Mouse (Mus musculus): ENCODE results near the gene Rnps1. TPM values are rescaled to one million over a fixed set of nuclear protein-coding genes. Genes with fewer than 3 reads are reported as not detected.
"Not testable (repeated sequence)": the region's sequence is repeated elsewhere in the genome, so short reads cannot be mapped to it uniquely, and the experiment has no call there.

The Rnps1 gene
- polyA plus RNA-seq, 1 experiment = 73.6 TPM

DNA sequence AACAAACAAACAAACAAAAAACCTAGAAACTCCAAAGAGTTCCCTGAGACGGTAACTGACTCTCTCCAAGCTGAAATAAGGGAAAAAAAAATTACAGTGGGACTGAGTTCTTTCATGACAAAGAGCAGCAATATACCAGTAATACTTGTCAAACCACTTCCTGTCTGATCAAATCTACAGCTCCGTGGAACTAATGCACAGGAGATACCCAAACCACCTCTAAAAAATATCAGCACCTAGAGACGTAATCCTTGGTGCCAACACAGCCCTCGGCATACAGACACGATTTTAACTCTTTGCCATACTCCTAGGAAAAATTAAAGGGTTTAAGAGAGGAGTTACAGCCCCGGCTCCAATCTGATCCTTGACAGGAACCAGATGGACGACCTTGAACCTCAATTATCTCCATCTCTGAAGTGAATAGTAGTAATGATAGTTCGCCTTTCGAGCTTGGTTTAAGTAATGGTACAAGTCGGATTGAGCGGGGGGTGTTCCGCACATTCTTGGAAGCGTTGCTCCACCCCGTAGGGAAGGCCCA lies 39.9 kb downstream of the Rnps1 start:
- Histone ChIP-seq H3K27ac (ENCODE audit: control insufficient read depth, insufficient read depth, low read depth, low read length, poor library complexity) (peak overlapping the region; percentile 96), H3K4me1 (ENCODE audit: control insufficient read depth, insufficient read depth, low read length) (no peaks in the 10 kb centered on the region), H3K4me3 (replicated peaks; ENCODE audit: control insufficient read depth, low read depth, low read length) (peak overlapping the region; percentile 76)
- TF ChIP-seq CTCF (IDR thresholded peaks at IDR 0.05; ENCODE audit: control insufficient read depth, insufficient read depth, low read length) (no peak), POLR2A (IDR thresholded peaks at IDR 0.05; ENCODE audit: borderline replicate concordance, control insufficient read depth, low read depth, low read length) (no peak)
- WGBS = 1% methylated on average over 14 of the region's 14 CpGs

DNA sequence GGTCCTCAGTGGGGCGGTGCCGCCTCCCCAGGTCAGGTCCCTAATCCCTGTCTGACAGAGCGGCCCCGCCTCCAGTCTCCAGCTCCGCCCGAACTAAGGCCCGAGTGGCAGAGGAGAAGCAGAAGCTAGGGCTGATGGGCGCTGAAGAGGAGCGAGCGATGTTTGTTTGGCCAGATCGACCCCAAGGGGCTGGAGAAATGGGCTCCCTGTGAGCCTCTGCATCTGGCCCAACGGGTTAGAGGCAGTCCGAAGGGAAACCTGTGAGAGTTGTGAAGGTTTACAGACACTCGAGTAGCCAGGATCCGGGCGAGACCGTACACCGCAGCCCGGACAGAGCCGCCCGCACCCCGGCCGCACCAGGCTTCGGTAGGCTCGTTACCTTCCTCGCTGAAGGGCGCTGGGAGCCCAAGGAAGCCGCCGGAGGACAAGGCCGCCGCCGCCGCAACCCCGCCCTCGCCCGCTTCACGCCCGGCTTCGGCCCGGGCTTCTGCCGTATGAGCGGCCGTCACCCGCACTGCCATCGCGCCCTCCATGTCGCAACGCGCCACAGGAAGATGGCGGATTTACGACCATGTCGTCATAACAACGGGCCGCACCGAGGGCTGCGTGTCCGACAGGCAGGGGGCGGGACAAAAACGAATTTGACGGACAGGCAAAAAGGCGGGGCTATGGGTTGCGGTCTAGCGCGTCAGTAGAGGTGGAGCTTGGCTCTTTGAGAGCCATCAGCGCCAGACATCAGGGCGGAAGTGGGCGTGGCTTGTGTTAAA lies 40.6 kb downstream of the Rnps1 start:
- H3K4me3 ChIP-seq (replicated peaks; ENCODE audit: control insufficient read depth, low read depth, low read length) = peak overlapping the region; percentile 76
- under 1% methylated on average over 67 of the region's 67 CpGs for WGBS
- peak overlapping the region; percentile 96 for H3K27ac ChIP-seq (ENCODE audit: control insufficient read depth, insufficient read depth, low read depth, low read length, poor library complexity)
- no peaks in the 10 kb centered on the region for H3K4me1 ChIP-seq (ENCODE audit: control insufficient read depth, insufficient read depth, low read length)
- TF ChIP-seq POLR2A (IDR thresholded peaks at IDR 0.05; ENCODE audit: borderline replicate concordance, control insufficient read depth, low read depth, low read length) = peak; percentile 92
- 0 out of 2 replicates have a peak, but pooled peaks have one; percentile 5 for TF ChIP-seq CTCF (IDR thresholded peaks at IDR 0.05; ENCODE audit: control insufficient read depth, insufficient read depth, low read length)

DNA sequence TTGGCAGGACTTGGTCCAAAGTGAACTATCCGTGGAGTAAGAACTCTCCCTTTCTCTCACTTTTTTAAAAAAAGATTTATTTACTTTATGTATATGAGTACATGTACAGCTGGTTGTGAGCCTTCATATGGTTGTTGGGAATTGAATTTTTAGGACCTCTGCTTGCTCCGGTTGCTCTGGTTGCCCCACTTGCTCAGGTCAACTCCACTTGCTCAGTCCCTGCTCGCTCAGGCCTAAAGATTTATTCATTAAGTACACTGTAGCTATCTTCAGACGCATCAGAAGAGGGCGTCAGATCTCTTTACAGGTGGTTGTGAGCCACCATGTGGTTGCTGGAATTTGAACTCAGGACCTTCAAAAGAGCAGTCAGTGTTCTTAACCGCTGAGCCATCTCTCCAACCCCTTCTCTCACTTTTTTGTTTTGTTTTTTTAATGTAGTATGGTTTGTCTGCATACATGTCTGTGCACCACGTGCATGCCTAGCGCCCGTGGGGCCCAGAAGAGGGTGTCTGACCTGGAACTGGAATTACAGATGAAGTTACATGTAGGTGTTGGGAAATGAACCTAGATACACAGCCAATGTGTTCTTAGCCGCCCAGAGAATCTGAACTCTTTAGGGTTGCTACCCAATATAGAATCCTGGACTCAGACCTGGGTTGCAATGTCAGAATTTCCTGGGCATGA lies 41.3 kb downstream of the Rnps1 start:
- H3K27ac ChIP-seq (ENCODE audit: control insufficient read depth, insufficient read depth, low read depth, low read length, poor library complexity) = 0 out of 2 replicates have a peak overlapping the region, but pooled peaks have one; percentile 10

DNA sequence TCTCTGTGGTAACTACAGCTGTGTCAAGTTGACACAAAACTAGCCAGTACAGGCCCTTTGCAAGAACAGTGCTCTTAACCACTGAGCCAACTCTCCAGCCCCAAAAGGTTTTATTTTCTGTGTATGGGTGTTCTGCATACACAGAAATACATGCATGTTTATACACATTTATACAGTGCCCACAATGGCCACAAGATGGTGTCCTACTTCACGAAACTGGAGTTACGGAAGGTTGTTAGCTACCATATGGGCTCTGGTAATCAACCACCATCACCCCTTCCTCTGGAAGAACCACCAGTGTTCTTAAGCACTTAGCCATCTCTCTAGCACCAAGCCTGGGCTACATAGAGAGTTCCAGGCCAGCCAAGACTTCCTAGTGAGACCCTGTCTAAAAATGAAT lies 47.2 kb downstream of the Rnps1 start:
- 55% methylated on average over 2 of the region's 2 CpGs for WGBS
- H3K4me3 ChIP-seq (replicated peaks; ENCODE audit: control insufficient read depth, low read depth, low read length) = no peak overlapping the region
- no peak overlapping the region for H3K27ac ChIP-seq (ENCODE audit: control insufficient read depth, insufficient read depth, low read depth, low read length, poor library complexity)
- no peaks in the 10 kb centered on the region for H3K4me1 ChIP-seq (ENCODE audit: control insufficient read depth, insufficient read depth, low read length)
- TF ChIP-seq POLR2A (IDR thresholded peaks at IDR 0.05; ENCODE audit: borderline replicate concordance, control insufficient read depth, low read depth, low read length) (no peak), CTCF (IDR thresholded peaks at IDR 0.05; ENCODE audit: control insufficient read depth, insufficient read depth, low read length) (0 out of 2 replicates have a peak, but pooled peaks have one; percentile 19)

More for the DNA sequence above, 41.3 kb downstream of the Rnps1 start:
- H3K4me3 ChIP-seq (replicated peaks; ENCODE audit: control insufficient read depth, low read depth, low read length); H3K4me1 ChIP-seq (ENCODE audit: control insufficient read depth, insufficient read depth, low read length): not testable (repeated sequence)
- 44% methylated on average over 10 of the region's 10 CpGs for WGBS

DNA sequence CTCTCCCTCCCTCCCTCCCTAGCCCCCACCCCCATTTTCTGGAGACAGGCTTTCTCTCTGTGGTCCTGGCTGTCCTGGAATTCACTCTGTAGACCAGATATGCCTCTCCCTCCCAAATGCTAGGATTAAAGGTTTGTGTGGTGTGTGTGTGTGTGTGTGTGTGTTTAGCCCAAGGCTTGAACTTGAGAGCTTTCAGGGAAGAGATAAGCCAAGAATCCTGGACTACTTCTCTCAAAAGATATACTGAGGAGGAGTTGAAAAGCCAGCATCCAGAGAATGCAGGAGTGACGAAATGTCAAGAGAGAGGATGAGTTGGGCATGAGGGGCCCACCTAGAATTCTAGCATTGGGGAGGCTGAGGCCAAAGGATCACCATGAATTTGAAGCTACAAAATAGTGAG lies 48.6 kb downstream of the Rnps1 start:
- H3K27ac ChIP-seq (ENCODE audit: control insufficient read depth, insufficient read depth, low read depth, low read length, poor library complexity) = no peak overlapping the region
- H3K4me3 ChIP-seq (replicated peaks; ENCODE audit: control insufficient read depth, low read depth, low read length) = no peak overlapping the region
- H3K4me1 ChIP-seq (ENCODE audit: control insufficient read depth, insufficient read depth, low read length) = no peaks in the 10 kb centered on the region
- TF ChIP-seq CTCF (IDR thresholded peaks at IDR 0.05; ENCODE audit: control insufficient read depth, insufficient read depth, low read length) = no peak
- no peak for TF ChIP-seq POLR2A (IDR thresholded peaks at IDR 0.05; ENCODE audit: borderline replicate concordance, control insufficient read depth, low read depth, low read length)
- WGBS = 84% methylated on average over 1 of the region's 1 CpGs

DNA sequence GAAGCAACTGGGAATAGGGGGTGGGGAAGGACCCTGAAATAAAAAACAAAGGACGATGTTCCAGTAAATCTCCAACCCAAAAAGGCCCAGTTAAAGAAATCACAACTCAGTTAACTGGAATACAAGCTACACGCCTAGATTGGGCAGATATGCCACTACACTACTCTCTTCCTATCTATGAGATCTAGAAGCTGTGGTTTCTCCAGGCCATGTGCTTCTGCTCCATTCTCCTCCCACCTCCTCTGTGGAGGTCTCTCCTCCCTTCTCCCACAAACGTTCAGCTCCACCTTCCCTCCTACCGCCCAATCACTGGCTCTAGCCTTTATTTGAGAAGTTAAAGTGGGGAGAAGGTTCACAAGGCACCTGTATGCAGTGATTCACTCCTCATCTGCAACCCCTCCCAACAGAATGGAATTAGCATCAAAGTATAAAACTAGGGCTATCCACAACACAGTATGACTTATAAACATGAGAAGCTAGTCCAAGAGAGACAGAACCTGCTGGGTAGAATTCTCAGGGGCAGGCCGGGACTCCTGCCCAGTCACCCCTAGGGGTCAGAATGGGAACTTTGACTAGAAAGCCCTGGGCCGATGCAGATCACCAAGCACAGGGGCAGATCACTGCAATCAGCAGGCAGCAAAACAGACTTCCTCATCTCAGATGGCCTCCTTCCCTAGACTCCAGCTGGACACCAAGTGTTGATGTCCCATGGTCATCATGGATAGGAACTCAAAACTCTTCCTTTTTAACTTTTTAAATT lies 49.2 kb downstream of the Rnps1 start:
- 30% methylated on average over 6 of the region's 6 CpGs for WGBS
- Histone ChIP-seq H3K27ac (ENCODE audit: control insufficient read depth, insufficient read depth, low read depth, low read length, poor library complexity) (no peak overlapping the region), H3K4me1 (ENCODE audit: control insufficient read depth, insufficient read depth, low read length) (no peaks in the 10 kb centered on the region), H3K4me3 (replicated peaks; ENCODE audit: control insufficient read depth, low read depth, low read length) (no peak overlapping the region)
- TF ChIP-seq CTCF (IDR thresholded peaks at IDR 0.05; ENCODE audit: control insufficient read depth, insufficient read depth, low read length) = no peak
- no peak for TF ChIP-seq POLR2A (IDR thresholded peaks at IDR 0.05; ENCODE audit: borderline replicate concordance, control insufficient read depth, low read depth, low read length)

DNA sequence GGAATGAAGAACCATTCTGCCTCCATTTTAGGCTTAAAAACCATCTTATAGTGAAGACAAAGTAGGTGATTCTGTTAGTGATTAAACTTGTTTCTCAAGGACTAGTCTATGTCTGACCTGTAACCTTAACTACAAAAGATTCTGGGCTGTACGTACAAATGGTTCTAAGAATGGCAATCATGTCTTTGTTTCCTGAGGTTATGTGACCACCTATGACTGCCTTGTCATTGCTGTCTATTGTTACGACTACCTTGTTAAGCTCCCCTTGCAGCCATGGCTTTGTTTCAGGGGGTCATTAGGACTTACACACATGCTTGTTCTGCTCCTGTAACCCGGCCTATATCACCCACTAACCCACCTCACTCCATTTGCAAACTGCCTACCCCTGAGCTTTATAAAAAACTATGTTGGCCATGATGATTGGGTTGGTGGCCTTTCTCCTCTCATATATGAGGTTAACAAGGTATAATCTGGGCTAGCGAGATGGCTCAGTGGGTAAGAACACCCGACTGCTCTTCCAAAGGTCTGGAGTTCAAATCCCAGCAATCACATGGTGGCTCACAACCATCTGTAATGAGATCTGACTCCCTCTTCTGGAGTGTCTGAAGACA lies 54.4 kb downstream of the Rnps1 start:
- Histone ChIP-seq H3K4me1 (ENCODE audit: control insufficient read depth, insufficient read depth, low read length) (no peaks in the 10 kb centered on the region; the same call in none of the 2 replicates), H3K4me3 (replicated peaks; ENCODE audit: control insufficient read depth, low read depth, low read length) (no peak overlapping the region), H3K27ac (ENCODE audit: control insufficient read depth, insufficient read depth, low read depth, low read length, poor library complexity) (no peak overlapping the region)
- TF ChIP-seq CTCF (IDR thresholded peaks at IDR 0.05; ENCODE audit: control insufficient read depth, insufficient read depth, low read length) = no peak
- no peak for TF ChIP-seq POLR2A (IDR thresholded peaks at IDR 0.05; ENCODE audit: borderline replicate concordance, control insufficient read depth, low read depth, low read length)
- 88% methylated on average over 5 of the region's 5 CpGs for WGBS

All from bone marrow, adult 2 months (tissue).